Mouse (Mus musculus) spleen, postnatal 36 days (tissue): ENCODE results near the gene Avil.

Experiments
- DNase-seq, 2 experiments: peaks; one replicate each; pipeline ENCODE4 v3.0.0; 2022; ENCODE audit warnings: low spot score in 2 of 2, mixed read lengths in 1 of 2

Avil gene

DNA sequence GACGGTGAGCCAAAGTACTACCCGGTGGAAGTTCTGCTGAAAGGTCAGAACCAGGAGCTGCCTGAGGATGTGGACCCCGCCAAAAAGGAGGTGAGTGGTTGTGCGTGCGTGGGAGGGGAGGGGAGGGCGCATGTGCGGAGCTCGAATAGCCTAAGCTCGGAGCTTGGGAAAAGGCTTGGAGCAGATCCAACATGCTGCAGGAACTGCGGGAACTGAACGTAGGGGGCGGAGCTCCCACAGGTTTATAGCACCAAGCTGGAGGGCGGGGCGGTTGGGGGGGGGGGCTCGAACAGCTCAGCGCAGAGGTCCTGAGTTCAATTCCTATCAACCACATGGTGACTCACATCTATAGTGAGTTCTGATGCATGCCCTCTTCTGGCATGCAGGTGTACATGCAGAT, 17.9 kb downstream of the Avil start:
- no peak for DNase-seq

DNA sequence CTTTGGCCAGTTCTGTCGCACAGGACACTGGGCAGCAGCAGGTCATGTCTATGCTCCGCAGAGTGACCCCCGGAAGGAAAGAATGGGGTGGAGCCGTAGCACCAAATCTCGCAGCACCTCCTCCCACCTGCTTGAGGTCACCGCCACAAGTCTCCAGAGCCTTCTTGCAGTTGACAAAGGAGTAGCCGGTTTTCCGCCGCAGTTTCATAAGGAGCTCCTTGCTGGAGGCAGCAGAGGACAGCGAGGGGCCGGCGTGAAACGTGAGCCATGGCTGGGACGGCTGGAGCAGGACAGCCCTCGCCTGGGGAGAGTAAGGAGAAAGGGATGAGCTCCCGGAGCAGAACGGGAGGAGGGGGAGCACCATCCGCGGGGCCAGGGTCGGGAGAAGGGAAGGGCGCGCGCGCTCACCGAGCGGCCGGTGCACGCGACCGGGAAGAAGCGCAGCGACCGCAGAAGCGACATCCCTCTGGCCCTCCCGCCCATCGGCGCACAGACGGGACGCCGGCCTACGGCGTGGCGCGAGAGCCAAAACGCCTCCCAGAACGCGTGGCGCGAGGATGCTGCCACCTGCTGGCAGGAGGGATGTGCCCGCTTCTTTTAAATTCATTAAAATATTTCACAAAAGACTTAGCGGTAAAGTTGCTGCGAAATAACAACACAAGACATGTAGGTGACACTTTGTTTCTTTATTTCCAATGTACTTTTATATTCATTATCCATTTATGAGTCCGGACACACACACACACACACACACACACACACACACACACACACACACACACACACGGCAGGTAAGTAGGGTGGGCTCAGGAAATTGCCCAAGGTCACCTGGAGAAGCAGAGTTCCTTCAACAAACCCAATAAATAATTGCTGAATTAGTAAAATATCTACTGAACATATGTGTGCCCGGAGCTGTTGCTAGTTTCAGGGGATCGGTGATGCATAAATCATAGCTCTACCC, 30.1 kb downstream of the Avil start, which contains the start of gene Tsfm:
Gene Tsfm, minus strand, starts transcription at position 505 of the 961 bp plus-strand sequence.
- DNase-seq = peak; percentile 86 to 90

DNA sequence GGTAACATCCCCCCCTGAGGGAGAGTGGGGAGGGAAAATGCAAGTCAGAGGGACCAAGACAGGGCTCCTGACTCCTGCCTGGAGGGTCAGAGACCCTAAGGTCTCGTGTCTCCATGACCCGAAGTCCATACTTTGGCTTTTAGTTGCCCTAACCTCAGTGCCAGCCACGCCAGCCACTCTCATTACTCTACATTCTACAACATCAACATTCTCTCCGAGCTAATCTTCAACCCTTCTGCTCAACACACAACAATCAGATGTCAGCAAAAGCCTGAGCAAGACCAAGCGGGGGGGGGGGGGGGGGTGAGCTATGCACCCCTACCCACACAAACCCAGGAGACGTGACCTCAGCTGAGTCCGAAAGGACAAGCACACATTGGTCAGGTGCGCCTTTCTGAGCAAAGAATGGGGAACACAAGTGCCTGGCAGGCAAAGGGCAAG, 32.8 kb downstream of the Avil start:
- DNase-seq = no peak

DNA sequence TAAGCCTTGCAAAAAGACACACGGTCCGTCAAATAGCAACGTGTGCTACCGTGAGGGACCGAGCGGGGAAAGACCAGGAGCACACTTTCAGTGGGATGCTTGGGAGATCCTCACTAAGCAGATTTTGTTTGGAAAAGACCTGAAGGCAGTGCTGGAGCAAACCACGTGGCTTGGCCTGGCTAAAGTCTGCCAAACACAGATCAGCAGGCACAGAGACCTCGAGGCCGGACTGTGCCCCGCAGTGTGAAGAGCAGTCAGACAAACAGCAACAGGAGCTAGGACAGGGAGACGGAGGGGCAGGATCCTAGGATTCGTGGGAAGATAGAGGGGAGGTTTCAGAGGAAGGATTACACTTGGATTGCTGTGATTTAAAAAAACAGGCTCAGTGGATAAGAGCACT, 35.8 kb downstream of the Avil start:
- DNase-seq = no peak

DNA sequence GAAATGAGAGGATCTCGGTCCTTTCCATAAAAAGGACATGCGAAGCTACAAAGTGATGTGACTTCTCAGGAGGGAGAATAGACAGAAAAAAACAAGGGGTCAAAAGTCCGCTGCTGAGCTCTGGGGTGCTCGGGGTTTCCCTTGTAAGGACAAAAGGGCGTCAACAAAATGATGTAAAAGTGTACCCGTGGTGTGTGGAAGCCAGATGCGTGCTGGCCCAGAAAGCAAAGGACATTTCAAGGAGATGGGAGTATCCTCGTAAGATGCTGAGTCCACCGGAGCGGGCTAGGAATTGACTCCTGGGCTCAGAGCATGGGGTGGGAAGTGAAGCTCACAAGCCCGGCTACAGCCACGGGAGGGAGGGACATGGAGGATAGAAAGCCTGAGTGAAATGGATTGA, 37.1 kb downstream of the Avil start:
- no peak for DNase-seq

DNA sequence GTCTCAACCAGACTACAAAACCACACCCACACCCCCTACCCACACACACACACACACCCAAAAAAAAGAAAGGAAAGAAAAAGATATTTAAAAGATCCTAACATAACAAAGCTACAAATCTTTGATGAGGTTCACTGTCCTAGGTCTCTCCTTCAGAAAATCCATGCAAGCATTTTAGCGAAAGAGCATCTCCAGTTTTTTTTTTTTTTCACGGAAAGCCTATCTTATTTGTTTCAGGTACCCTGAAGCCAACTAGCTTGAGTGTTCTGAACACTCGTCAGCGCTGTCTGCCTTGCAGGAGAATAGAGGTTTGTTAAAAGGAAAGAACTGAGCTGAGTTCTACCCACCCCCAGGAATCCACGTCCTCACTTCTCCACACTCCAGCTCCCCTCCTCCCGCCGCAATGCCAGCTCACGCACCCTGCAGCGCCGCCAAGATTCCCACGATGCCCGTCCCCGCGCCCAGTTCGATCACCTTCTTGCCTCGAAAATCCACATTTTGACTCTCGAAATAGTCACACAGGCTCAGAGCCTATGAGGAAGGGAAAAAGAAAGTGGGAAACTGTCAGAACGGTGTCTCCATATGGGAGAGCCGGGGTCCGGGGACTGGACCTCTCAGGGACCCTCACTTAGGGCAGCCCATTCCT, 40.2 kb downstream of the Avil start:
- no peak for DNase-seq

DNA sequence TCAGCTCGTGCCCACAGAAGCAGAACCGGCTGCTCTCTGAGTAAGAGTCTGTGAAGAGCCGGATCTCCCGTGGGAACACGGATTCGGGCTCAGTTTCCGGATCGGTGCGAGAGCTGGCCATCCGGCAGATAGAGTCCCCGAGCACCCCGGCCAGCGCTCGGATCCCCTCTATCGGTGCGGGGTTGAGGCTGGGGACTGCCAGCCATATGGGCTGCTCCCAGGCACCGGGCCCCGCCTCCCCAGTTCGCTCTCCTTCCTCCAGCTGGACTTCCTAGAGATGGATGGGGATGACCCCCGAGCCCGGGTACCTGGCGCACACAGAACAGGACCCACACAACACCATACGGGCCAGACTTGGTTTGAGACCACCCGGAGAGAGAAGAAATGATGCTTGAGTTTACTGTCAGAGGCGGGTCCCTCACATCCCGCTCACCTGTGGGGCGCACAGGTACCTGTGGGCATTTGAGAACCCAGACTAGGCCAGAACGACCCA, 40.8 kb downstream of the Avil start, which contains the start of the genes Mettl1 and Eef1akmt3:
Gene Mettl1, plus strand, starts transcription at position 141 of the 493 bp plus-strand sequence.
Gene Eef1akmt3, minus strand, starts transcription at position 240 of the 493 bp plus-strand sequence.
- no peak for DNase-seq

DNA sequence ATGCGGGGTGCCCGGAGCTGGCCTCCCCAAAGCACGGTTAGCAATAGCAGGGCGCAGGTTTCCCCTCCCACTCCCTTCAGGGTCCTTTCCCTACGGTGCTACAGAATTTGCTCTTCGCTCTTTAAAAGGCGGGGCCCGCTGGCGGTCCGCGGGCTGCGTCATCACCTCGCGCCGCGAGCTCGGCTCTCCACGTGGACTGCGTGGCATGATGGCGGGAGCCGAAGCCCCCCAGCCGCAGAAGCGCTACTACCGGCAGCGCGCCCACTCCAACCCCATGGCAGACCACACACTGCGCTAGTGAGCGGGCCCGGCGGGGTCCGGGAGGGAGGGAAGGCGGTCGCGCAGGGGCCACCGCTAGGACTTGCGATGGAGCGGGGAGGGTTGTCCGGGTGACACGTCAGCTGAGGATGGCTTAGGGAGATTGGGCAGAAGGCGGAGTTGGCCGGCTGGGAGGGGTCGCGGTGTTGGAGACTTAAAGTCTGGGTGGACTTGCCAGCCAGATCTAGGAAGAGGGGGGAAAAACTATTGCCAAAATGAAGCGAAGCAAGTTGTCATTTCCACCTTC, 41.3 kb downstream of the Avil start:
- DNase-seq = peak; percentile 73 to 74

DNA sequence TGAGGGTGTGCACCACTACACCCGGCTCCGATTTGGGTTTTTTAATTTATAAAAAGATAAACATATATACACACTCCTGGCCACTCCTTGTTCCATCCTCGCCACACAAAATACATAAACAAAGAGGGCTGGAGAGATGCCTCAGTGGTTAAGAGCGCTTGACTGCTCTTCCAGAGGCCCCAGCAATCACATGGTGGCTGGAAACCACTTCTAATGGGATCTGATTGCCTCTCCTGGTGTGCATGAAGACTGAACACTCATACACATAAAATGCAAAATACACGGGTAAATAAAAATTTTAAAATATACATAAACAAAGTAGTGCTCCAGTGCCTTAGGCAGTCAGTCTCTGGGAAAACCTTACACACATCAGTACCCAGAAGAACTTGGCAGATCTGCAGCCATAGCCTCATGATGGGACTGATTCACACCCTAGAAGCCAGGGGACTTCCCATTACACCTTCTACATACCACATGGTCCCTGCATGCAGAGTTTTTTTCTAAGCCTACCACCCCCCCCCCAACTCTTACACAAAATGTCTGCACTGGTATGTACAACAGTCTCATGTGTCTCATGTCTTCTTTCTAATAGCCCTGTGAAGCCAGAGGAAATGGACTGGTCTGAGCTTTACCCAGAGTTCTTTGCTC, 42.1 kb downstream of the Avil start:
- no peak for DNase-seq

DNA sequence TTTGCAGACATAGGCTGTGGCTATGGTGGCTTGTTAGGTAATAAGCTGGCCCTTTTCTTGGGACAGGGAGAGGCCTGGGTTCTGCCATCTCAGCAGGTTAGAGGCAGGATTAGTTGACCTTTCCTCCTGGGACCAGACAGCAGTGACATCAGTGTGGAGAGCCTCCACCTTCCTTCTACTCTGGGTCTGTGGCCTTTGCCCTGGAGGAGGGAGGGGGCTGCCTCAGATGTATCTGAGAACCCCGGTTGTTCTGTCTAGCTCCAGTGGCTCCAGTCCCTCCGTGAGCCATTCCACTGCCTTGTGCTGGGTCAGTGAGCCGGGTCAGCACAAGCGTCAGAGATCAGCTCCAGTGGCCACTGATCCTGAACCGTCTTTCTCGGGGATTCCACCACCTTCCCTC, 42.7 kb downstream of the Avil start:
- DNase-seq = no peak

DNA sequence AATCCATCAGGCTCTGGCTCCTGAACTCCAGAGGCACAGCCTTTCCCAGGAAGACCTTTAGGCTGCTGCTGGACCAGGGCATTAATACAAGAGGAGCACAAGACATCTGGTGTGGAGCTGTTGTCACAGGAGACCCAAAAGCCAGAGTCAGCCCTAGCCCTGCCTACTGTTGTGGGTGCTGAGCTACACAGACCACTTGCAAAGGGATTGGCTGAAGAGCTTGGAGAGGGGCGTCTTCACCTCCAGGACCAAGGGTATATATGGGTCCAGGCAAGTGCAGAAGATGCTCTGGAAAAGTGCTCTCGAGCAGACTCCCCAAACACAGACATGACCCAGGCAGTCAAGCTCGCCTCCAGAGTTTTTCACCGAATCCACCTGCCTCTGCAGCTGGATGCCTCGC, 47.4 kb downstream of the Avil start, which contains the start of gene Cyp27b1:
Gene Cyp27b1, plus strand, starts transcription at position 297 of the 400 bp plus-strand sequence.
- no peak for DNase-seq

DNA sequence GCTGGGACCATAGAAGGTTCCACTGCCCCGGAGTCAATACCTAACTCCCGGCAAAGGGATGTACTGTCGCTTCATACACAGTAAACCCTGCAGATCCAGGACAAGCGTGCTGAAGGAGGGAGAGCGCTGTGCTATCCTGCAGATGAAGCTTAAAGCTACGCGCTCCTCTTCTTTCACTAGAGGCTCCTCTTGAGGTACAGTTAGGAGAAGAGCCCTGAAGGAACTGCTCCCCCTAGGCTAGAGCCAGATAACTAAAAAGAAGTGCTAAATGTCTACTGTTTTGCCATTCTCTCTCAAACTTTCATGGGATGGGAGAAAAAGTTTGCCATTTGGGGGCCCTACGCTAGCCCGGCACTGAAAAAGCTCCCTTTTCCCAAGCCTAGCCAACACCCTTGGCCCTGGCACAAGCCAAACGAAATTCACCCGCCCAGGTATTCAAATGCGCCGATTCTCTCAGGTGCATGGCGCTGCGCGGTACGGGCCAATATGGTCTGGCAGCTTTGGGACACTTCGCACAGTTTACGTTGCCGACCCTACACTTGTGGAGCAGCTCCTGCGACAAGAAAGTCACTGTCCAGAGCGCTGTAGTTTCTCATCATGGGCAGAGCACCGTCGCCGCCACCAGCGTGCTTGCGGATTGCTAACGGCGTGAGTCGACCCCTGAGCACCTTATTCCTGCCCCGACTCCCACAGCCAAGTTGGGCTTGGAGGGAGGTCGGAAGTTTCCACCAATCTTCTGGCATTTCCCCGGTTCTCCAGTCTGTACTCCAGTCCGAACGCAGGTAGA, 48.3 kb downstream of the Avil start:
- DNase-seq = no peak

DNA sequence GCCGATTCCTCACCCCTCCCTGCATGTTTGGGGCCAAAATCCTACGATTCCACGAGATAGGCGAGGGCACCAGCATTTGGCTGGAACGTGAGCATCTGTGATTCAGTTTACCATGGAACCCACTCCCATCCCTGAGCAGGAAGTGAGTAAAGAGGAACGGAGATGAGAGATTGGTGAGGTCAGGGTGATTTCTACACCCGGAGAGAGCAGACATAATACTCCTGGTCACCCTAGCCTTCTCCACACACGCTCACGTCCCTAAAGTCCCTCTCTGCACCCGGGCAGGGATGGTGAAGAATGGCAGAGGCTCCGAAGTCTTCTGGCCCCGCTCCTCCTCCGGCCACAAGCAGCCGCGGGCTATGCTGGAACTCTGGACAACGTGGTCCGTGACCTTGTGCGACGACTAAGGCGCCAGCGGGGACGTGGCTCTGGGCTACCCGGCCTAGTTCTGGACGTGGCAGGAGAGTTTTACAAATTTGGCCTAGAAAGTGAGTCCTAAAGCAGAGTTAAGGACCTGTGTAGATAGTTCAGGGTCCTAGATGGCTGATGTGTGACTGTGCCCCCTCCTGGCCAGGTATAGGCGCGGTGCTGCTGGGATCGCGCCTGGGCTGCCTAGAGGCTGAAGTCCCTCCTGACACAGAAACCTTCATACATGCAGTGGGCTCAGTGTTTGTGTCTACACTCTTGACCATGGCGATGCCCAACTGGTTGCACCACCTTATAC, 49.0 kb downstream of the Avil start:
- DNase-seq = no peak

DNA sequence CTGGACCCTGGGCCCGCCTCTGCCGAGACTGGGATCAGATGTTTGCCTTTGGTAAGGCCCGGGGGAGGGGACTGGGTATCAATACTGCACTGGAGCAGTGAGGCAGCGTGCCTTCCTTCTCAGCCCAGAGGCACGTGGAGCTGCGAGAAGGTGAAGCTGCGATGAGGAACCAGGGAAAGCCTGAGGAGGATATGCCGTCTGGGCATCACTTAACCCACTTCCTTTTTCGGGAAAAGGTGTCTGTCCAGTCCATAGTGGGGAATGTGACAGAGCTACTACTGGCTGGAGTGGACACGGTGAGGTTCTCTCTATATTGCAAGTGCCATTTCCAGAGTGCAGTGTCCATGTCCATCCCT, 49.6 kb downstream of the Avil start:
- no peak for DNase-seq

DNA sequence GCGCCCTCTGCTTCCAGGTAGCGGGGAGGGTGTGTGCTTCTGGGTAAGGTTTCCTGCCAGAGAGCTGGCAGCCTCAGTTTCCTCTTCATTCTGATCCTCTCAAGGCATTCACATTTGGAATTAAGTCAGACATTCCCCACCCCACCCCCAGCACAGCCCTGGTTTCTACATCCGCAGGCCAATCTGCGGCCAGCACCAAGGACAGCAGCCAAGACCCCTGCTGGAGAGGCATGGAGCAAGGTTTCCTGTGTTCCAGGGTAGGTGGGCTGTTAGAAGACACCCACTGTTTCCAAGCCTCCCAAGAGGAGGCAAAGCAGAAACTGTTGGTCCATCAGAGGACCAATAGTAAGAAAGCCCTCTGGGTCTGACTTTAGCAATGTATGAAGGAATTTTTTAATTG, 54.1 kb downstream of the Avil start:
- DNase-seq = no peak

DNA sequence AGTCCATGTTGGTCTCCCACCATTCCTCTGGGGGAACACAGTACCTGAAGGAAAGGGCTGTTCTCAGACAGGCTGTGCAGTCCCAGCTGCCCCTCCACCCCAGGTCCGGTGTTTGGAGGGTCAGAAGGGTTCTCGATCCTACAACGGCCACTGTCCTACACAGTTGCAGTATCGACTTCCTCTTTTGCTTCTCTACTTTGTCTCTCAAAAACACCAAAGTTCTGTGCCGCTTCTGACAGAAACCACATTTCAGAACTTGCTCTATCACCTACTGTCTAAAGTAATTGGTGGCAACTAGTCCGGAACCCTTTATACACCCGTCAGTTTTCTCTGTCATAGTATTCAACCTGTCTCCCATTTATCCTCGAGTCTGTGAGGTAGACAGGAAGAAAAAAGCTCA, 54.9 kb downstream of the Avil start:
- DNase-seq = no peak

DNA sequence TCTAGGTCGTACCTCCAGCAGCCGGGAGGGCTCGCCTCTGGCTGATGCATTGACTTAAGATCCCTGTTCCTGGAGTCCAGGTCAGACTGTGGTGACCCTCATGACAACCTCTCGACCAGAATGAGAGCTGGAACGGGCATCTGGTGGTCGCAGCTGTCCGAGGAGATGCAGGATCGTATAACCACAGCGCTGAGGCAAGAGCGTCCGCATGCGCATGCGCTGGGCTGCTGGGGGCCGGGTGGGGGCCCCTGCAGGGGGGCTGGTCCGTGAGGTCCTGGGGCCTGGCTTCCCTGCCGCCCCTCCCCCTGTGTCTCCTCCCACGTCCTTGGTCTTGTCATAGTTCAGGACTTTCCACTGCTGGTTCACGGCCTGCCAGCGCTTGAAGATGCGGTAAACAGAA, 56.0 kb downstream of the Avil start:
- no peak for DNase-seq

DNA sequence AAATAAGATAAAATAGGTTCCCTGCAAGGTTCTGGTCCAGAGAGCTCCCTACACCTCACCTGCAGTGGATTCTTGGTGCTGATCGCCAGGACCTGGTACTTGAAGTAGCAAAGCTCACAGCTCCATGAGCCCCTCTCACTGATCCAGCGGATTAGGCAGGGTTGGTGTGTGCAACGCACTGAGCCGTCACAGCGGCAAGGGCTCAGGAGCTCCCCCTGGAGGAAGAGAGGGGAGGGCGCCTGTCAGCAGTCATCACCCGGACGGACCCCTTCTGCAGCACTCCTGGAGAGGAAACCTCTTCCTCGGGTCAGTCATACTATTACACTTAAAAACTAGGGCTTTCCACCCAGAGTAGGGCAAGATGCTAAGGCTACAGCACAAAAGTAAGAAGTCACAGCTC, 57.7 kb downstream of the Avil start:
- peak; percentile 66 to 74 for DNase-seq

DNA sequence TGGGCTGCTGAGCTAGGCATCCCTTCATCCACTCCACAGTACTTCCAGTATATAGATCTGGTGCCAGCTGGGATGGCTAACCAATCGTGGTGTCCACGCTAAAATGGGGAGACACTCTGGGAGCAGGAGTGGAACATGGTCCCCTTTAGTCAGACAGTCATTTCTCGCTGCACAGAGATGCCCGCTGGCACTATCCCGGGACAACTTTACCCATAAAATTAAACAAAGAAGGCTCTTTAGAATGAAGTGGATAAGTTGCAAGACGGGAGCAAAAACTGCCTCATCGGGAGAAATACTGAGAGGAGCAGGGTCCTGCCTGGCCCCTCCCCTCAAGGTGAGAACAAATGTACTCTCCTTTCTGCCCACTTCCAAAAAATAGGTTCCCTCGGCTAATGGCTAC, 58.2 kb downstream of the Avil start:
- DNase-seq = no peak
